Mouse (Mus musculus) thymus, adult 2 months (tissue): ENCODE data around the gene Pdia2. TPM values are rescaled to one million over a fixed set of nuclear protein-coding genes. Genes with fewer than 3 reads are reported as not detected.
A peak's percentile ranks its signal among the peaks of the same experiment; 100 is the strongest.
"Not testable (repeated sequence)": the region's sequence is repeated elsewhere in the genome, so short reads cannot be mapped to it uniquely, and the experiment has no call there.

Experiments used
- DNase-seq: peaks from one replicate; pipeline ENCODE4 v3.0.0; 2021
- H3K27ac ChIP-seq: fragments of 200-500 bp; 2 replicates; pipeline ENCODE4 v1.5.1; 2012; ENCODE audit warnings: low read length, control low read depth; ENCODE audit not compliant: control insufficient read depth, insufficient read depth
- H3K27me3 ChIP-seq: fragments of 200-500 bp; 2 replicates; pipeline ENCODE4 v1.6.1; 2012; ENCODE audit warnings: mild to moderate bottlenecking, low read length, moderate library complexity, mixed read lengths; ENCODE audit not compliant: control insufficient read depth, insufficient read depth
- H3K36me3 ChIP-seq: fragments of 200-500 bp; 2 replicates; pipeline ENCODE4 v1.6.1; 2012; ENCODE audit warnings: mild to moderate bottlenecking, low read length, moderate library complexity; ENCODE audit not compliant: control insufficient read depth, insufficient read depth
- H3K4me1 ChIP-seq: fragments of 200-500 bp; replicated peaks from 2 replicates; pipeline ENCODE4 v1.6.1; 2012; ENCODE audit warnings: low read length; ENCODE audit not compliant: control insufficient read depth, insufficient read depth
- H3K4me3 ChIP-seq: fragments of 200-500 bp; 2 replicates; pipeline ENCODE4 v1.5.1; 2012; ENCODE audit warnings: mild to moderate bottlenecking, low read length, control low read depth, moderate library complexity; ENCODE audit not compliant: control insufficient read depth, insufficient read depth
- CTCF ChIP-seq: fragments of 200-500 bp; IDR thresholded peaks from 2 replicates; pipeline ENCODE4 v1.5.1; 2012; ENCODE audit warnings: mild to moderate bottlenecking, control low read depth, low read length, moderate library complexity, borderline replicate concordance; ENCODE audit not compliant: control insufficient read depth, poor library complexity, insufficient read depth; ENCODE audit errors: extremely low read depth
- POLR2A ChIP-seq: fragments of 200-500 bp; IDR thresholded peaks from 2 replicates; pipeline ENCODE4 v1.6.1; 2012; ENCODE audit warnings: mild to moderate bottlenecking, low read length, control low read depth, moderate library complexity; ENCODE audit not compliant: control insufficient read depth, poor library complexity, insufficient read depth; ENCODE audit errors: extremely low read depth
- whole genome bisulfite sequencing: fragments of 180-500 bp; shearing (Covaris S2); methylation state at CpG from one replicate; pipeline ENCODE4 v1.1.7; 2018; 5-methylcytosine and 5-hydroxymethylcytosine counted together
- polyA plus RNA-seq: library from polyadenylated mRNA; depleted of rRNA; stranded (reverse); fragments of >200 nt; gene quantifications from 2 replicates; pipeline ENCODE4 v1.2.3, GENCODE M21; 2012

The Pdia2 gene
- polyA plus RNA-seq, 1 experiment, result not detected

GRCm38 (mm10) chr17:26188091-26188805 is 10.6 kb downstream of the Pdia2 start:
- DNase-seq, result no peak
- Histone ChIP-seq H3K4me3 (no peak overlapping the region), H3K27ac (no peak overlapping the region), H3K27me3 (no peaks in the 10 kb centered on the region), H3K36me3 (peaks cover 88% of the 10 kb centered on the region), H3K4me1 (no peaks in the 10 kb centered on the region)
- TF ChIP-seq CTCF, result no peak
- TF ChIP-seq POLR2A, result no peak
- WGBS, result 95% methylated on average over 11 of the region's 11 CpGs

GRCm38 (mm10) chr17:26187592-26187991 is 11.3 kb downstream of the Pdia2 start:
- H3K4me3 ChIP-seq, result no peak overlapping the region
- no peaks in the 10 kb centered on the region for H3K4me1 ChIP-seq
- H3K36me3 ChIP-seq, result peaks cover 88% of the 10 kb centered on the region
- H3K27ac ChIP-seq, result no peak overlapping the region
- no peaks in the 10 kb centered on the region for H3K27me3 ChIP-seq
- TF ChIP-seq CTCF, result no peak
- no peak for TF ChIP-seq POLR2A
- no peak for DNase-seq
- 100% methylated on average over 5 of the region's 5 CpGs for WGBS

- H3K4me3 ChIP-seq, result no peak overlapping the region
- H3K27me3 ChIP-seq, result no peaks in the 10 kb centered on the region
- no peak overlapping the region for H3K27ac ChIP-seq
- 98% methylated on average over 3 of the region's 3 CpGs for WGBS
- peaks cover 44% of the 10 kb centered on the region for H3K36me3 ChIP-seq
- DNase-seq, result no peak
- no peak for TF ChIP-seq POLR2A
- TF ChIP-seq CTCF, result no peak
- H3K4me1 ChIP-seq, result no peaks in the 10 kb centered on the region
Observed at GRCm38 (mm10) chr17:26181179-26181578, 17.7 kb downstream of the Pdia2 start.

- no peak for DNase-seq
- no peak overlapping the region for H3K27ac ChIP-seq
- H3K4me3 ChIP-seq, result no peak overlapping the region
- peaks cover 39% of the 10 kb centered on the region for H3K36me3 ChIP-seq
- H3K4me1 ChIP-seq, result no peaks in the 10 kb centered on the region
- no peaks in the 10 kb centered on the region for H3K27me3 ChIP-seq
- no peak for TF ChIP-seq POLR2A
- no peak for TF ChIP-seq CTCF
Observed at GRCm38 (mm10) chr17:26178611-26179010, 20.3 kb downstream of the Pdia2 start.

GRCm38 (mm10) chr17:26175248-26175647 is 23.6 kb downstream of the Pdia2 start:
- H3K27ac ChIP-seq, H3K4me1 ChIP-seq, H3K4me3 ChIP-seq, H3K27me3 ChIP-seq, DNase-seq: not testable (repeated sequence)
- 92% methylated on average over 2 of the region's 2 CpGs for WGBS
- H3K36me3 ChIP-seq, result peaks cover 25% of the 10 kb centered on the region

GRCm38 (mm10) chr17:26168039-26168438 is 30.8 kb downstream of the Pdia2 start:
- WGBS, result 9% methylated on average over 2 of the region's 2 CpGs
- no peaks in the 10 kb centered on the region for H3K27me3 ChIP-seq
- H3K36me3 ChIP-seq, result no peaks in the 10 kb centered on the region
- TF ChIP-seq POLR2A (no peak), CTCF (no peak)
- peak; percentile 43 for DNase-seq
- H3K4me3 ChIP-seq, result no peak overlapping the region
- no peak overlapping the region; the same call in 1 of the 2 replicates for H3K27ac ChIP-seq
- H3K4me1 ChIP-seq, result no peaks in the 10 kb centered on the region

GRCm38 (mm10) chr17:26162736-26163135 is 36.2 kb downstream of the Pdia2 start:
- H3K27me3 ChIP-seq, result no peaks in the 10 kb centered on the region
- H3K4me1 ChIP-seq, result no peaks in the 10 kb centered on the region
- no peaks in the 10 kb centered on the region for H3K36me3 ChIP-seq
- H3K4me3 ChIP-seq, result no peak overlapping the region
- DNase-seq, result no peak
- 92% methylated on average over 1 of the region's 1 CpGs for WGBS
- TF ChIP-seq CTCF (no peak), POLR2A (no peak)
- H3K27ac ChIP-seq, result no peak overlapping the region
